Mouse (Mus musculus): ENCODE measurements at regions not wholly inside any gene's neighbourhood (a gene's known extent, or its start where the extent isn't known, plus 50 kb on each side); places are given as distances from the start of the nearest gene placed in this dataset.
"Not testable (repeated sequence)": the region's sequence is repeated elsewhere in the genome, so short reads cannot be mapped to it uniquely, and the experiment has no call there.

GRCm38 (mm10) chr19:9338971-9339370 lies 203.5 kb upstream of the Asrgl1 start:
- DNase-seq: not testable (repeated sequence)

GRCm38 (mm10) chr19:9337447-9337846 lies 202.0 kb upstream of the Asrgl1 start:
- not testable (repeated sequence) for DNase-seq

GRCm38 (mm10) chr19:9317932-9318331 lies 182.5 kb upstream of the Asrgl1 start:
- not testable (repeated sequence) for DNase-seq

GRCm38 (mm10) chr19:9316162-9316561 lies 180.7 kb upstream of the Asrgl1 start:
- not testable (repeated sequence) for DNase-seq

DNA sequence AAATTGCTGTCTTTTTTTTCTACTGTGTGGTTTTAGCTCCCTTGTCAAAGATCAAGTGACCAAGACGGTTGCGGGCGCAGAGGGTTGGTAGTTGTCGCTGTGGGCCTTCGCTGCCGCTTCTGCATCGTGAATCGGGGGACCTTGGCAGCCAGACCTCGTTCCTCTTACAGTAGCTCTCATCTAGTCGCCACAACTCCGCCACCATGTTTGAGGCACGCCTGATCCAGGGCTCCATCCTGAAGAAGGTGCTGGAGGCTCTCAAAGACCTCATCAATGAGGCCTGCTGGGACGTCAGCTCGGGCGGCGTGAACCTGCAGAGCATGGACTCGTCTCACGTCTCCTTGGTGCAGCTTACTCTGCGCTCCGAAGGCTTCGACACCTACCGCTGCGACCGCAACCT lies 147.7 kb upstream of the Asrgl1 start:
- DNase-seq: peak; percentile 1 to 7

DNA sequence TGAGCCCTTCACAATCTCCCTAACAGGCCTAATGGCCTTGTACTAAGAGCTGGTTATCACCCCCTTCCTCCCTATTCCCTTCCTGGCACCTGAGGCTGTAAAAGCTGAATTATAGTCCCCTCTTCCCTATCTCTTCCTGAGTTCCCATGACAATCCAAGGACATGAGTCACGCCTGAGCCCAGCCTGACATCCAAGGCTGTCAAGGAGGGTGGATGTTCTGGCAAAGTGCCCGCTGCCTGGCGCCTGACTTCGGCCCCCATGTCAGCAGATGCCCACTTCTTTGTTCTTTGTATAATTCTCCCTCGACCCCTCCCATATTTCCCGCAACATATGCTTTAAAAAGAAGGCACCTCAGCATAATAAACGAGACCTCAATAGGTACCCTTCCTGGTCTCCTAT lies 99.2 kb upstream of the Asrgl1 start:
- DNase-seq: not testable (repeated sequence)

All from lung, adult 18-20 months (tissue).